Mouse (Mus musculus): ENCODE results near the gene Dgkd.

DNA sequence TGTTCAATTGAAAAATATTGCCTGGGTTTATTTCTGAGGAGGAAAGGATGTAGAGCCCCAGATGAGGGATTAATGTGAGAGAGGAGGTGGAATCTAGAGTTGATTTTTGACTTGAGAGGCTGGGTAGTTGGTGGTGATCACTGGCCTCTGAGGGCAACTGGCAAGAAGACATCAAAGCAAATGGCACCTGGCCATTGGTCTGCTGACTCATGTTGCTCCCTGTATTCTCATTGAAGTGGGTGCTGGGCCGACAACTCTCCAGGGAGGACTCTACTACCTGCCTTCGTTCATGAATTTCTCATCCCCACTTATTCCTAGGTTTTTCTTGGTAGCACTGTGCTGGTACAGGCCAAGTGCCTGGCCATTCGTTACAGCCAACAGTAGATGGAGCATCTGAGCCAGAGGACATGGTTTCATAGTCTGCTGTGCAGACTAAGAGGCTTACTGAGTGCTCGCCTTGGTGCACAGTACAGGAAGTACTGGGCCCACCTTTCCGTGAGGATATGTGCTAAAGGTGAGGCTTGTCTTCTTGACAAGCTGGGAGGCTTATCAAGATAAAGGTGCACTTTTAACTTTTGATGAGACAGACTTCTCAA lies 53.4 kb downstream of the Dgkd start:
- TF ChIP-seq CTCF (IDR thresholded peaks at IDR 0.05; ENCODE audit: low read depth) (peak; percentile 56), EP300 (optimal IDR thresholded peaks at IDR 0.05) (no peak)
